Mouse (Mus musculus) cerebellum, adult 2 months (tissue): ENCODE results near the gene Tor1aip1.

Experiments used
- CTCF ChIP-seq: fragments of 200-500 bp; IDR thresholded peaks from 2 replicates; pipeline ENCODE4 v1.5.1; 2011; ENCODE audit warnings: low read depth, mild to moderate bottlenecking, control low read depth, low read length, moderate library complexity, borderline replicate concordance; ENCODE audit not compliant: insufficient read depth
- POLR2A ChIP-seq: fragments of 200-500 bp; IDR thresholded peaks from 2 replicates; pipeline ENCODE4 v1.6.1; 2011; ENCODE audit warnings: low read length, control low read depth, borderline replicate concordance; ENCODE audit not compliant: insufficient read depth

DNA sequence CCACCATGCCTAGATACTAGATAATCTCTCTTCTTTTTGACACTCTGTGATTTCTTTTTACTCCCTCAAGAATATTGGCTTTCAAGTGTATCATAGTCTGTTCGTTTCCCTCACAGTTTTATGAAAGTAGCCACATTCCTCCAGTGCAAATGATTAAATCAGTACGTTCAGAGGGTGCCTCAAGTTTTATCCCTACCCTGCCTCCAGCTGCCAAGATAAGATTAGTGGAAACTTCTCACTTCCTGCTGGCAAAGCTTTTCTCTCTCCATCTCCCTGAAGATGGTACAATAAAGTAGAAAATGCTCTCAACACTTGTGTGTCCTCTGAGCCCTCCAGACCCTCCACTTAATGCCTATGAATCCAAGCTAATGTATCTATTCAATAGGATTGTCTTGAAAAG is 61.3 kb downstream of the Tor1aip1 start:
- TF ChIP-seq CTCF = no peak
- TF ChIP-seq POLR2A = no peak
